Mouse (Mus musculus) forebrain, embryonic 11.5 days (tissue): Measurements from ENCODE around the gene Sync. TPM values are rescaled to one million over a fixed set of nuclear protein-coding genes. Genes with fewer than 3 reads are reported as not detected.

Experiments
- ATAC-seq: fragments of 200-750 bp; cut with Nextera tagmentation; replicated peaks from 2 replicates; pipeline ENCODE4 v1.8.0; 2017; ENCODE audit warnings: moderate TSS enrichment; ENCODE audit not compliant: low FRiP score
- DNase-seq: peaks from one replicate; pipeline ENCODE4 v3.0.0-alpha.2; 2017; ENCODE audit warnings: low spot score
- H3K27ac ChIP-seq: fragments of 300-500 bp; sonication (generic); 2 replicates; pipeline ENCODE4 v1.5.1; 2014; ENCODE audit warnings: low read depth, low read length
- H3K27me3 ChIP-seq: fragments of 300-500 bp; sonication (generic); 2 replicates; pipeline ENCODE4 v1.6.1; 2014; ENCODE audit warnings: mild to moderate bottlenecking, low read length, mixed read lengths; ENCODE audit not compliant: control insufficient read depth, insufficient read depth
- H3K36me3 ChIP-seq: fragments of 300-500 bp; sonication (generic); 2 replicates; pipeline ENCODE4 v1.6.1; 2014; ENCODE audit warnings: mild to moderate bottlenecking, low read length, moderate library complexity, mixed read lengths; ENCODE audit not compliant: control insufficient read depth, insufficient read depth
- H3K4me1 ChIP-seq: fragments of 300-500 bp; sonication (generic); replicated peaks from 2 replicates; pipeline ENCODE4 v1.6.1; 2014; ENCODE audit warnings: low read length, mixed read lengths; ENCODE audit not compliant: control insufficient read depth, insufficient read depth
- H3K4me2 ChIP-seq: fragments of 300-500 bp; sonication (generic); 2 replicates; pipeline ENCODE4 v1.6.1; 2014; ENCODE audit warnings: low read depth, mild to moderate bottlenecking, low read length, moderate library complexity, mixed read lengths; ENCODE audit not compliant: severe bottlenecking
- H3K4me3 ChIP-seq: fragments of 300-500 bp; sonication (generic); 2 replicates; pipeline ENCODE4 v1.5.1; 2014; ENCODE audit warnings: low read depth, low read length
- H3K9ac ChIP-seq: fragments of 300-500 bp; sonication (generic); 2 replicates; pipeline ENCODE4 v1.6.1; 2014; ENCODE audit warnings: low read length
- H3K9me3 ChIP-seq: fragments of 300-500 bp; sonication (generic); 2 replicates; pipeline ENCODE4 v1.6.1; 2016; ENCODE audit warnings: low read length, mixed read lengths; ENCODE audit not compliant: control insufficient read depth
- WGBS: fragments of 180-500 bp; shearing (Covaris S2); extraction: QIAGEN DNeasy Blood & Tissue Kit; methylation state at CpG from one replicate; pipeline ENCODE4 v1.1.7; 2014; 5-methylcytosine and 5-hydroxymethylcytosine counted together
- polyA plus RNA-seq: library from polyadenylated mRNA; unstranded; fragments of >200 nt; fragmentation: Nextera tagmentation; extraction: Ambion mirVana; gene quantifications from 2 replicates; pipeline ENCODE4 v1.2.1, GENCODE M21; 2014

Sync gene
- polyA plus RNA-seq, 1 experiment from 2014 or later = 0.57 TPM

- Histone ChIP-seq H3K36me3 (peaks cover 7% of the 10 kb centered on the region; the same call in 1 of the 2 replicates), H3K27ac (no peak overlapping the region), H3K27me3 (no peaks in the 10 kb centered on the region), H3K4me3 (no peak overlapping the region), H3K4me1 (no peaks in the 10 kb centered on the region; the same call in 1 of the 2 replicates), H3K9ac (no peak overlapping the region), H3K9me3 (no peaks in the 10 kb centered on the region), H3K4me2 (no peak overlapping the region)
- 83% methylated on average over 5 of the region's 5 CpGs for WGBS
- DNase-seq (no peak), ATAC-seq (no peak)
Measured at GRCm38 (mm10) chr4:129303401-129303800, 16.0 kb downstream of the Sync start.

- DNase-seq = no peak
- Histone ChIP-seq H3K9me3 (no peaks in the 10 kb centered on the region), H3K27ac (no peak overlapping the region), H3K4me1 (no peaks in the 10 kb centered on the region; the same call in 1 of the 2 replicates), H3K36me3 (peaks cover 11% of the 10 kb centered on the region; the same call in 1 of the 2 replicates), H3K4me2 (no peak overlapping the region), H3K4me3 (no peak overlapping the region), H3K27me3 (no peaks in the 10 kb centered on the region), H3K9ac (no peak overlapping the region)
- WGBS = 87% methylated on average over 9 of the region's 9 CpGs
- no peak for ATAC-seq
Measured at GRCm38 (mm10) chr4:129303816-129304215, 16.4 kb downstream of the Sync start.

- H3K36me3 ChIP-seq = peaks cover 11% of the 10 kb centered on the region; the same call in 1 of the 2 replicates
- no peak overlapping the region for H3K4me3 ChIP-seq
- H3K9ac ChIP-seq = no peak overlapping the region
- H3K4me1 ChIP-seq = no peaks in the 10 kb centered on the region
- H3K4me2 ChIP-seq = no peak overlapping the region
- H3K27me3 ChIP-seq = no peaks in the 10 kb centered on the region
- H3K9me3 ChIP-seq = no peaks in the 10 kb centered on the region
- ATAC-seq = no peak
- WGBS = 84% methylated on average over 1 of the region's 1 CpGs
- no peak overlapping the region for H3K27ac ChIP-seq
- DNase-seq = no peak
Measured at GRCm38 (mm10) chr4:129304306-129304705, 16.9 kb downstream of the Sync start.

- Histone ChIP-seq H3K27ac (no peak overlapping the region), H3K9ac (no peak overlapping the region), H3K9me3 (no peaks in the 10 kb centered on the region), H3K36me3 (peaks cover 20% of the 10 kb centered on the region), H3K4me1 (no peaks in the 10 kb centered on the region), H3K4me2 (no peak overlapping the region), H3K4me3 (no peak overlapping the region), H3K27me3 (no peaks in the 10 kb centered on the region)
- ATAC-seq = no peak
- WGBS = 90% methylated on average over 1 of the region's 1 CpGs
- no peak for DNase-seq
Measured at GRCm38 (mm10) chr4:129307936-129308335, 20.5 kb downstream of the Sync start.

GRCm38 (mm10) chr4:129313886-129314285 lies 26.5 kb downstream of the Sync start:
- H3K4me1 ChIP-seq = no peaks in the 10 kb centered on the region
- no peak overlapping the region for H3K9ac ChIP-seq
- no peak overlapping the region for H3K4me3 ChIP-seq
- H3K27ac ChIP-seq = no peak overlapping the region
- DNase-seq (no peak), ATAC-seq (no peak)
- H3K36me3 ChIP-seq = peaks cover 38% of the 10 kb centered on the region
- no peak overlapping the region for H3K4me2 ChIP-seq
- H3K9me3 ChIP-seq = no peaks in the 10 kb centered on the region
- no peaks in the 10 kb centered on the region for H3K27me3 ChIP-seq
- 91% methylated on average over 3 of the region's 3 CpGs for WGBS

- Histone ChIP-seq H3K4me3 (no peak overlapping the region), H3K36me3 (peaks cover 28% of the 10 kb centered on the region), H3K9ac (no peak overlapping the region), H3K27me3 (no peaks in the 10 kb centered on the region), H3K4me1 (no peaks in the 10 kb centered on the region), H3K4me2 (no peak overlapping the region), H3K27ac (no peak overlapping the region), H3K9me3 (no peaks in the 10 kb centered on the region)
- DNase-seq (no peak), ATAC-seq (no peak)
- WGBS = 93% methylated on average over 1 of the region's 1 CpGs
Measured at GRCm38 (mm10) chr4:129320876-129321275, 33.5 kb downstream of the Sync start.

GRCm38 (mm10) chr4:129322042-129322441 lies 34.6 kb downstream of the Sync start:
- Histone ChIP-seq H3K9me3 (no peaks in the 10 kb centered on the region), H3K36me3 (peaks cover 27% of the 10 kb centered on the region), H3K4me3 (no peak overlapping the region), H3K4me2 (no peak overlapping the region), H3K9ac (no peak overlapping the region), H3K27ac (no peak overlapping the region), H3K4me1 (no peaks in the 10 kb centered on the region), H3K27me3 (no peaks in the 10 kb centered on the region)
- DNase-seq (no peak), ATAC-seq (no peak)
- WGBS = 93% methylated on average over 5 of the region's 5 CpGs

GRCm38 (mm10) chr4:129323491-129323890 lies 36.1 kb downstream of the Sync start:
- Histone ChIP-seq H3K36me3 (peaks cover 26% of the 10 kb centered on the region), H3K9ac (no peak overlapping the region), H3K4me3 (no peak overlapping the region), H3K27me3 (no peaks in the 10 kb centered on the region), H3K4me1 (no peaks in the 10 kb centered on the region), H3K4me2 (no peak overlapping the region), H3K27ac (no peak overlapping the region), H3K9me3 (no peaks in the 10 kb centered on the region)
- DNase-seq = no peak
- 100% methylated on average over 1 of the region's 1 CpGs for WGBS
- no peak for ATAC-seq

GRCm38 (mm10) chr4:129324756-129325155 lies 37.3 kb downstream of the Sync start:
- no peaks in the 10 kb centered on the region for H3K27me3 ChIP-seq
- DNase-seq = no peak
- no peaks in the 10 kb centered on the region for H3K9me3 ChIP-seq
- H3K4me1 ChIP-seq = no peaks in the 10 kb centered on the region
- ATAC-seq = no peak
- peaks cover 22% of the 10 kb centered on the region for H3K36me3 ChIP-seq
- no peak overlapping the region for H3K4me2 ChIP-seq
- 89% methylated on average over 1 of the region's 1 CpGs for WGBS
- no peak overlapping the region for H3K9ac ChIP-seq
- H3K27ac ChIP-seq = no peak overlapping the region
- no peak overlapping the region for H3K4me3 ChIP-seq
